Mouse (Mus musculus) intestine, postnatal 0 days (tissue): ENCODE measurements around the gene Thap3. TPM values are rescaled to one million over a fixed set of nuclear protein-coding genes. Genes with fewer than 3 reads are reported as not detected.

Source experiments
- ATAC-seq: fragments of 200-750 bp; cut with Nextera tagmentation; 2 replicates; pipeline ENCODE4 v1.8.0; 2017; ENCODE audit warnings: mild to moderate bottlenecking, moderate TSS enrichment, moderate library complexity
- H3K27ac ChIP-seq: fragments of 300-500 bp; sonication (generic); 2 replicates; pipeline ENCODE4 v1.5.1; 2014; ENCODE audit warnings: mild to moderate bottlenecking, low read depth, low read length, moderate library complexity
- H3K27me3 ChIP-seq: fragments of 300-500 bp; sonication (generic); replicated peaks from 2 replicates; pipeline ENCODE4 v1.6.1; 2014; ENCODE audit warnings: low read length, mixed read lengths; ENCODE audit not compliant: control insufficient read depth, insufficient read depth
- H3K36me3 ChIP-seq: fragments of 300-500 bp; sonication (generic); 2 replicates; pipeline ENCODE4 v1.6.1; 2014; ENCODE audit warnings: mild to moderate bottlenecking, moderate library complexity; ENCODE audit not compliant: control insufficient read depth, insufficient read depth
- H3K4me1 ChIP-seq: fragments of 300-500 bp; sonication (generic); replicated peaks from 2 replicates; pipeline ENCODE4 v1.6.1; 2014; ENCODE audit warnings: antibody characterized with exemption, low read length, mixed read lengths; ENCODE audit not compliant: control insufficient read depth, insufficient read depth
- H3K4me2 ChIP-seq: fragments of 300-500 bp; sonication (generic); replicated peaks from 2 replicates; pipeline ENCODE4 v1.6.1; 2014; ENCODE audit warnings: low read depth, mild to moderate bottlenecking, moderate library complexity
- H3K4me3 ChIP-seq: fragments of 300-500 bp; sonication (generic); 2 replicates; pipeline ENCODE4 v1.5.1; 2014; ENCODE audit warnings: low read depth, low read length
- H3K9ac ChIP-seq: fragments of 300-500 bp; sonication (generic); 2 replicates; pipeline ENCODE4 v1.6.1; 2014; ENCODE audit warnings: mild to moderate bottlenecking, low read depth, low read length
- H3K9me3 ChIP-seq: fragments of 300-500 bp; sonication (generic); 2 replicates; pipeline ENCODE4 v1.6.1; 2016; ENCODE audit warnings: mixed run types; ENCODE audit not compliant: control insufficient read depth
- CTCF ChIP-seq: sonication (generic); IDR thresholded peaks from 2 replicates; pipeline ENCODE4 v1.5.1; 2016; ENCODE audit warnings: low read depth, mild to moderate bottlenecking, control low read depth, antibody characterized with exemption, moderate library complexity
- WGBS: fragments of 180-500 bp; shearing (Covaris S2); extraction: QIAGEN DNeasy Blood & Tissue Kit; methylation state at CpG from one replicate; pipeline ENCODE4 v1.1.7; 2014; 5-methylcytosine and 5-hydroxymethylcytosine counted together
- polyA plus RNA-seq: library from polyadenylated mRNA; unstranded; fragments of >200 nt; fragmentation: Nextera tagmentation; extraction: Ambion mirVana; gene quantifications from 2 replicates; pipeline ENCODE4 v1.2.1, GENCODE M21; 2015

The Thap3 gene
- polyA plus RNA-seq, 1 experiment from 2014 or later: 15.4 TPM

GRCm38 (mm10) chr4:152006812-152007211, 18.0 kb upstream of the Thap3 start:
- Histone ChIP-seq H3K4me3 (no peak overlapping the region), H3K27me3 (no peaks in the 10 kb centered on the region), H3K9ac (no peak overlapping the region), H3K4me1 (peaks cover 8% of the 10 kb centered on the region), H3K27ac (no peak overlapping the region; the same call in 1 of the 2 replicates), H3K4me2 (peak overlapping the region; percentile 100; the same call in 1 of the 2 replicates), H3K36me3 (no peaks in the 10 kb centered on the region; the same call in 1 of the 2 replicates), H3K9me3 (no peaks in the 10 kb centered on the region)
- ATAC-seq: no peak
- no peak for TF ChIP-seq CTCF
- 61% methylated on average over 3 of the region's 3 CpGs for WGBS

- 75% methylated on average over 6 of the region's 6 CpGs for WGBS
- peaks cover 8% of the 10 kb centered on the region for H3K4me1 ChIP-seq
- TF ChIP-seq CTCF: peak; percentile 55
- no peak overlapping the region for H3K27ac ChIP-seq
- H3K36me3 ChIP-seq: no peaks in the 10 kb centered on the region
- no peak overlapping the region for H3K4me3 ChIP-seq
- H3K9me3 ChIP-seq: no peaks in the 10 kb centered on the region
- no peak overlapping the region for H3K9ac ChIP-seq
- no peak for ATAC-seq
- no peak overlapping the region for H3K4me2 ChIP-seq
- no peaks in the 10 kb centered on the region for H3K27me3 ChIP-seq
Measured at GRCm38 (mm10) chr4:152006137-152006536, 17.3 kb upstream of the Thap3 start.

DNA sequence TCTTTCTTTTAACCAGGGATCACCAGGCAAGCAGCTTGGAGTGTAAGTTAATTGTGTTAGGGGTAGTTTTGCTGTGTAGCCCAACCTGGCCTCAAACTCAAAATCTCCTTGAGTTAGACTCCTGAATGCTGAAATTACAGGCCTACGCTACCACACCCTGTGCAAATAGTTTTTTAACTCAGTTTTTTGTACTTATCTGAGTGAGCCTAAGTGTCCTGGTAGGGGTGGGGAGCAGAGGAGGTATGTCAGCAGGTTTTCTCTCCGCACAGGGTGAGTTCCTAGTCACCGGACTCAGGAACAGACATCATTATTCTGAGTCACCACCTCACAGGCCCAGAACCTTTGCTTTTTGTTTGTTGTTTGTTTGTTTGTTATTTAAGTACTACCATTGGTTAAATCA, 13.3 kb upstream of the Thap3 start:
- WGBS: 64% methylated on average over 3 of the region's 3 CpGs
- Histone ChIP-seq H3K4me3 (no peak overlapping the region), H3K4me1 (no peaks in the 10 kb centered on the region), H3K9me3 (no peaks in the 10 kb centered on the region), H3K27me3 (no peaks in the 10 kb centered on the region), H3K27ac (no peak overlapping the region), H3K9ac (no peak overlapping the region), H3K36me3 (no peaks in the 10 kb centered on the region), H3K4me2 (no peak overlapping the region)
- no peak for TF ChIP-seq CTCF
- no peak for ATAC-seq

DNA sequence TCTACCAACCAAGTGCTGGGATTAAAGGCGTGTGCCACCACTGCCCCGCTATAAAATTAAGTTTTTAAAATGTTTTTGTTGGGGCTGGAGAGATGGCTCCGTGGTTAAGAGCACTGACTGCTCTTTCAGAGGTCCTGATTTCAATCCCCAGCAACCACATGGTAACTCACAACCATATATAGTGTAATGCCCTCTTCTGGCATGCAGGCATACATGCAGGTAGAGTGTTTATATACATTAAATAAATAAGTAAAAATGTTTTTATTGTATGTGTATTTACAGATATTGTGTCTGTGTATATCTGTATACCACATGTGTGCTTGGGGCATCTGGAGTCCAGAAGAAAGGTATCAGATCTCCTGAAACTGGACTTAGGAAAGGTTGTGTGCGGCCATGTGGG, 12.5 kb upstream of the Thap3 start:
- peak; percentile 38 for TF ChIP-seq CTCF
- no peak overlapping the region for H3K27ac ChIP-seq
- no peak overlapping the region for H3K4me2 ChIP-seq
- H3K9me3 ChIP-seq: no peaks in the 10 kb centered on the region
- no peaks in the 10 kb centered on the region for H3K27me3 ChIP-seq
- 75% methylated on average over 4 of the region's 4 CpGs for WGBS
- H3K9ac ChIP-seq: no peak overlapping the region
- H3K4me1 ChIP-seq: no peaks in the 10 kb centered on the region
- H3K36me3 ChIP-seq: no peaks in the 10 kb centered on the region
- no peak overlapping the region for H3K4me3 ChIP-seq
- no peak for ATAC-seq

- no peak overlapping the region for H3K9ac ChIP-seq
- H3K4me1 ChIP-seq: no peaks in the 10 kb centered on the region
- no peaks in the 10 kb centered on the region for H3K9me3 ChIP-seq
- no peaks in the 10 kb centered on the region; the same call in 1 of the 2 replicates for H3K36me3 ChIP-seq
- H3K4me2 ChIP-seq: no peak overlapping the region
- no peak overlapping the region for H3K27ac ChIP-seq
- WGBS: 20% methylated on average over 4 of the region's 4 CpGs
- no peaks in the 10 kb centered on the region for H3K27me3 ChIP-seq
- TF ChIP-seq CTCF: no peak
- ATAC-seq: no peak
- H3K4me3 ChIP-seq: no peak overlapping the region
Measured at GRCm38 (mm10) chr4:152000906-152001305, 12.1 kb upstream of the Thap3 start.

GRCm38 (mm10) chr4:151999481-151999880, 10.7 kb upstream of the Thap3 start:
- H3K4me2 ChIP-seq: no peak overlapping the region
- no peak overlapping the region for H3K27ac ChIP-seq
- no peak for TF ChIP-seq CTCF
- H3K36me3 ChIP-seq: no peaks in the 10 kb centered on the region; the same call in 1 of the 2 replicates
- no peaks in the 10 kb centered on the region for H3K27me3 ChIP-seq
- no peak for ATAC-seq
- no peak overlapping the region for H3K9ac ChIP-seq
- 75% methylated on average over 3 of the region's 3 CpGs for whole genome bisulfite sequencing
- no peaks in the 10 kb centered on the region for H3K4me1 ChIP-seq
- no peak overlapping the region for H3K4me3 ChIP-seq
- H3K9me3 ChIP-seq: no peaks in the 10 kb centered on the region

- no peaks in the 10 kb centered on the region for H3K27me3 ChIP-seq
- H3K4me2 ChIP-seq: peak overlapping the region; percentile 93
- 68% methylated on average over 3 of the region's 3 CpGs for WGBS
- no peaks in the 10 kb centered on the region for H3K4me1 ChIP-seq
- TF ChIP-seq CTCF: no peak
- 0 out of 2 replicates have a peak overlapping the region, but pooled peaks have one; percentile 67 for H3K9ac ChIP-seq
- no peaks in the 10 kb centered on the region for H3K9me3 ChIP-seq
- H3K36me3 ChIP-seq: no peaks in the 10 kb centered on the region; the same call in 1 of the 2 replicates
- H3K4me3 ChIP-seq: no peak overlapping the region
- no peak overlapping the region for H3K27ac ChIP-seq
- ATAC-seq: no peak
Measured at GRCm38 (mm10) chr4:151997701-151998100, 8.9 kb upstream of the Thap3 start.
